Mouse (Mus musculus) erythroblast, embryonic 14.5 days (primary cell): ENCODE results near the gene Tradd. TPM values are rescaled to one million over a fixed set of nuclear protein-coding genes. Genes with fewer than 3 reads are reported as not detected.
"Not testable (repeated sequence)": the region's sequence is repeated elsewhere in the genome, so short reads cannot be mapped to it uniquely, and the experiment has no call there.

Experiments used
- H3K27me3 ChIP-seq: 2 replicates; pipeline ENCODE4 v1.6.1; 2012; ENCODE audit warnings: inconsistent platforms; ENCODE audit not compliant: control insufficient read depth
- H3K36me3 ChIP-seq: 2 replicates; pipeline ENCODE4 v1.6.1; 2012; ENCODE audit warnings: mild to moderate bottlenecking, inconsistent platforms; ENCODE audit not compliant: control insufficient read depth
- H3K4me1 ChIP-seq: 2 replicates; pipeline ENCODE4 v1.6.1; 2012; ENCODE audit warnings: inconsistent platforms; ENCODE audit not compliant: control insufficient read depth
- H3K4me3 ChIP-seq: replicated peaks from 2 replicates; pipeline ENCODE3; 2012; ENCODE audit warnings: moderate library complexity, mild to moderate bottlenecking, inconsistent platforms
- H3K9me3 ChIP-seq: 2 replicates; pipeline ENCODE4 v1.6.1; 2012; ENCODE audit warnings: low read length, inconsistent platforms, mixed read lengths; ENCODE audit not compliant: control insufficient read depth
- GATA1 ChIP-seq: IDR thresholded peaks from 2 replicates; pipeline ENCODE4 v1.6.1; 2012; ENCODE audit warnings: low read length, inconsistent platforms, mixed read lengths
- TAL1 ChIP-seq: IDR thresholded peaks from 3 replicates; pipeline ENCODE4 v1.6.1; 2012; ENCODE audit warnings: low read length, inconsistent platforms, mixed read lengths
- polyA plus RNA-seq: library from polyadenylated mRNA; stranded (reverse); fragments of >175 nt; gene quantifications from 2 replicates; pipeline ENCODE4 v1.2.3, GENCODE M21; 2012

Tradd gene
- polyA plus RNA-seq, 1 experiment: 1.7 TPM

DNA sequence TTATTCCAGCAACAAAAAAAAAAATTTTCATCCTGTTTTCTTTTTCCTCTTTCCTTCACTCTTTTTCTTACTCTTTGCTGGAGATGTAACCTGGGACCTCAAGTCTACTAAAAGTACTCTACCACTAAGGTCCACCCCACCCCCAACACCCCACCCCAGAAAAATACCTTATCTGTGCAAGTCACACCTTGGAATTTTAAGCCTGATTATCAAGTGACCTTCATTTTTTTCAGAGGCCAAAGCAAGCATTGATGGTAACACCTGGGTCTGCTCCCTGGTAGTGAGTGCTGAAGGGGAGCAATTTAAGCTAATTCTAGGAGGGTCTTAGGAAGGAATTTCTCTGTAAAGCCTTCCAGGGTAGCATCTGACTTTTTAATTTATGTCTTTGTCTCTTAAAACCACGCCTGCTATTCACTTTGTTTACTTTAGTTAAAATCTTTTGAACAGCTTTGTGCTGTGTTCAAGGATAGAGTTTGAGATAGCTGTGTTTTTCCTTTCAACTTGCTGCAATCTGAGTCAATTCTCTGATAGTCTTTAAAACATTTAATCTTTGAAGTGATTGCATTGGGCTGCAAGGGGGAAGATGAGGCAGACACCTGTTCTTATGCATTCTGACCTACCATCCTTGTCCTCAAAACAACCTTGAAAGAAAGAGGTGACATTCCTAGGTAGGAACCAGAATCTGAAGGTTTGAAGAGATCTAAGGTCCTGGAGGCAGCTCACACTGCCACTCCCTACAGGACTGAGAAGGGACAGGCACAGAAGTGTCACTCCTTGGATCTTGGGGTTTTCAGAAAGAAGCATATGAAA lies 31.1 kb downstream of the Tradd start:
- H3K4me1 ChIP-seq: peaks cover 48% of the 10 kb centered on the region
- H3K27me3 ChIP-seq: no peaks in the 10 kb centered on the region
- H3K9me3 ChIP-seq: no peaks in the 10 kb centered on the region
- TF ChIP-seq TAL1 (no peak), GATA1 (no peak)
- H3K36me3 ChIP-seq: peaks cover 86% of the 10 kb centered on the region
- H3K4me3 ChIP-seq: no peak overlapping the region

GRCm38 (mm10) chr8:105232321-105232693 lies 32.1 kb downstream of the Tradd start:
- not testable (repeated sequence) for H3K27me3 ChIP-seq, H3K4me3 ChIP-seq, H3K9me3 ChIP-seq
- Histone ChIP-seq H3K36me3 (peaks cover 86% of the 10 kb centered on the region), H3K4me1 (peaks cover 54% of the 10 kb centered on the region)

- Histone ChIP-seq H3K36me3 (peaks cover 85% of the 10 kb centered on the region), H3K4me3 (no peak overlapping the region), H3K9me3 (no peaks in the 10 kb centered on the region), H3K27me3 (no peaks in the 10 kb centered on the region), H3K4me1 (peaks cover 60% of the 10 kb centered on the region)
- TF ChIP-seq TAL1 (no peak), GATA1 (no peak)
Observed at GRCm38 (mm10) chr8:105231503-105232320, 32.7 kb downstream of the Tradd start.

DNA sequence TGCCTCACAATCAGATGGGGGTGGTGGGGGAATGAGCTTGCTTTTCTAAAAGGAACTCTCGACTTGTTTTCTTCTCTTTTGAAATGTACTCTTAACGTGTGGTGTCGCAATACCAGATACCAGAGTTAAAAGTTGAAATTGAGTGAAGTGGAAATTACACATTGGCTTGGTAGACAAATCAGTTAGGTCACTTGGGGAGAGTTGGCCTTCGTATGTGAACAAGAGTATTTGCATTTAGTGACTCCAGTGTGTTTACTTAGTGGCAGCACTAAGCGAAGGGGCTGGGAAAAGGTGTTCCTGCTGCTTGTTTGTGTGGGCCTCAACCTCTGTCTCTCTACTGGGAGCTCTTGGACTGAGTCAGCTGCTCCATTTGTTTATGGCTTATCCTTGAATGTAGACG lies 38.5 kb downstream of the Tradd start:
- Histone ChIP-seq H3K4me1 (peaks cover 46% of the 10 kb centered on the region), H3K27me3 (no peaks in the 10 kb centered on the region), H3K36me3 (peaks cover 35% of the 10 kb centered on the region), H3K9me3 (no peaks in the 10 kb centered on the region), H3K4me3 (peak overlapping the region; percentile 67)
- TF ChIP-seq TAL1 (no peak), GATA1 (no peak)

GRCm38 (mm10) chr8:105225272-105225593 lies 39.2 kb downstream of the Tradd start:
- no peaks in the 10 kb centered on the region for H3K9me3 ChIP-seq
- peaks cover 41% of the 10 kb centered on the region for H3K4me1 ChIP-seq
- peak overlapping the region; percentile 67 for H3K4me3 ChIP-seq
- H3K36me3 ChIP-seq: peaks cover 30% of the 10 kb centered on the region
- no peaks in the 10 kb centered on the region for H3K27me3 ChIP-seq
- TF ChIP-seq TAL1 (no peak), GATA1 (no peak)

- Histone ChIP-seq H3K4me1 (peaks cover 36% of the 10 kb centered on the region), H3K36me3 (peaks cover 24% of the 10 kb centered on the region), H3K27me3 (no peaks in the 10 kb centered on the region), H3K9me3 (no peaks in the 10 kb centered on the region), H3K4me3 (peak within 1 kb of the TSS; percentile 67)
- no peak for TF ChIP-seq GATA1
- TF ChIP-seq TAL1: no peak
Observed at GRCm38 (mm10) chr8:105224413-105225271, 39.8 kb downstream of the Tradd start, which contains the start of gene D230025D16Rik. D230025D16Rik (plus strand) TSS chr8:105225145.

DNA sequence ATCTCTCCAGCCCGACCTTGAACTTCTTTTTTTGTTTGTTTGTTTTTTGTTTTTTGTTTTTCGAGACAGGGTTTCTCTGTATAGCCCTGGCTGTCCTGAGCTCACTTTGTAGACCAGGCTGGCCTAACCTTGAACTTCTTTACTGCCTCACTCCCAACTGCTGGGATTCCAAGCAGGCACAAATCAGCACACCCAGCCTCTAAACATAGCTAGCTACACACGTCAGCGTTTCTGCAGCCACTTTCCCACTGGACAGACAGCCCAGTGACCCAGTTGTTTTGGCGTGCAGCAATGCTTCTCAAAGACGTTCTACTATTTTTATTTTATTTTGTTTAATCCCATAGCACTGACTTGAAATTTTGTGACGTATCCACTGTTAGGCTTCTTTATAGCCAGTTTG lies 40.6 kb downstream of the Tradd start:
- H3K36me3 ChIP-seq: peaks cover 16% of the 10 kb centered on the region
- H3K4me1 ChIP-seq: peaks cover 35% of the 10 kb centered on the region
- no peaks in the 10 kb centered on the region for H3K9me3 ChIP-seq
- TF ChIP-seq TAL1 (no peak), GATA1 (no peak)
- no peaks in the 10 kb centered on the region for H3K27me3 ChIP-seq
- H3K4me3 ChIP-seq: no peak overlapping the region

- no peaks in the 10 kb centered on the region for H3K4me1 ChIP-seq
- no peaks in the 10 kb centered on the region for H3K9me3 ChIP-seq
- TF ChIP-seq GATA1 (no peak), TAL1 (no peak)
- H3K36me3 ChIP-seq: no peaks in the 10 kb centered on the region; the same call in 1 of the 2 replicates
- no peak overlapping the region for H3K4me3 ChIP-seq
- no peaks in the 10 kb centered on the region for H3K27me3 ChIP-seq
Observed at GRCm38 (mm10) chr8:105217926-105218522, 46.4 kb downstream of the Tradd start.
